8 mouse cellular contexts compared by ENCODE assay signal in genomic region chr8:83660545-83660944, GRCm38 (mm10). TPM values are rescaled to one million over a fixed set of nuclear protein-coding genes. Genes with fewer than 3 reads are reported as not detected.
DNase-seq lines count a peak whose midpoint lies in the region; ATAC-seq lines count a peak whose summit lies in the region.

No protein-coding gene starts in this region.

- 17% methylated on average over 7 of the region's 8 CpGs for WGBS in embryonic facial prominence, embryonic 14.5 days
- 6% methylated on average over 8 of the region's 8 CpGs for WGBS in hindbrain, embryonic 14.5 days

- no peaks in the 10 kb centered on the region for H3K27me3 ChIP-seq in embryonic facial prominence, embryonic 14.5 days (replicated peaks; ENCODE audit: control insufficient read depth, insufficient read depth, low read length)
- H3K27me3 ChIP-seq in hindbrain, embryonic 14.5 days (ENCODE audit: control insufficient read depth, insufficient read depth, low read length): no peaks in the 10 kb centered on the region

- H3K4me3 ChIP-seq in embryonic facial prominence, embryonic 14.5 days (ENCODE audit: low read depth, low read length): 0 out of 2 replicates have a peak overlapping the region, but pooled peaks have one; percentile 23
- H3K4me3 ChIP-seq in hindbrain, embryonic 14.5 days (replicated peaks; ENCODE audit: low read length): no peak overlapping the region

- H3K9ac ChIP-seq in embryonic facial prominence, embryonic 14.5 days (ENCODE audit: low read depth, low read length): peak overlapping the region; percentile 51
- peak overlapping the region; percentile 35; the same call in 1 of the 2 replicates for H3K9ac ChIP-seq in hindbrain, embryonic 14.5 days

- H3K36me3 ChIP-seq in embryonic facial prominence, embryonic 14.5 days (ENCODE audit: control insufficient read depth, insufficient read depth, low read length): peaks cover 32% of the 10 kb centered on the region
- H3K36me3 ChIP-seq in hindbrain, embryonic 14.5 days (replicated peaks; ENCODE audit: control insufficient read depth, insufficient read depth): peaks cover 16% of the 10 kb centered on the region

- no peak for ATAC-seq in embryonic facial prominence, embryonic 14.5 days (ENCODE audit: low read depth)
- ATAC-seq in hindbrain, embryonic 14.5 days (ENCODE audit: low FRiP score): 0 out of 2 replicates have a peak, but pooled peaks have one; percentile 19

- H3K9me3 ChIP-seq in embryonic facial prominence, embryonic 14.5 days (ENCODE audit: control insufficient read depth, low read length): no peaks in the 10 kb centered on the region
- H3K9me3 ChIP-seq in hindbrain, embryonic 14.5 days (ENCODE audit: control insufficient read depth, low read length): no peaks in the 10 kb centered on the region

- H3K4me2 ChIP-seq in embryonic facial prominence, embryonic 14.5 days (ENCODE audit: low read depth, low read length): peak overlapping the region; percentile 51
- peak overlapping the region; percentile 8; the same call in 1 of the 2 replicates for H3K4me2 ChIP-seq in hindbrain, embryonic 14.5 days (replicated peaks)

- DNase-seq in left cerebral cortex, adult 18-20 months (ENCODE audit: low spot score in 2 of 2): peak; percentile 52 to 61
- DNase-seq in left cerebral cortex, adult 8-10 months (ENCODE audit: low spot score in 2 of 2): no peak
- peak; percentile 45 for DNase-seq in embryonic facial prominence, embryonic 14.5 days (ENCODE audit: low spot score)
- no peak for DNase-seq in hindbrain, embryonic 14.5 days (ENCODE audit: low spot score)
- peak; percentile 3 for DNase-seq in naive thymus-derived CD4-positive, alpha-beta T cell, adult 2 months (ENCODE audit: low read depth)
- DNase-seq in thymus, postnatal 14 days: no peak
- no peak for DNase-seq in ovary, adult 18-20 months (ENCODE audit: low spot score)
- no peak for DNase-seq in cerebellum, postnatal 10 days

- peaks cover 38% of the 10 kb centered on the region for H3K4me1 ChIP-seq in embryonic facial prominence, embryonic 14.5 days (ENCODE audit: control insufficient read depth, insufficient read depth, low read length)
- H3K4me1 ChIP-seq in hindbrain, embryonic 14.5 days (replicated peaks; ENCODE audit: control insufficient read depth, insufficient read depth, low read length): peaks cover 12% of the 10 kb centered on the region

- peak overlapping the region; percentile 76 for H3K27ac ChIP-seq in embryonic facial prominence, embryonic 14.5 days (replicated peaks; ENCODE audit: low read depth, low read length)
- 0 out of 2 replicates have a peak overlapping the region, but pooled peaks have one; percentile 5 for H3K27ac ChIP-seq in hindbrain, embryonic 14.5 days

RNA-seq across cellular contexts. Expression of gene Ptger1, which starts 5.9 kb away (rescaled TPM):
- 1 to 10 TPM; 1.2 to 1.6 TPM for total RNA-seq in left cerebral cortex, adult 18-20 months (2021)
- total RNA-seq in left cerebral cortex, adult 8-10 months (2022): 1 to 10 TPM in 3 of 4 experiments, under 1 TPM in 1; 0.83 to 1.5 (median 1.3) TPM
- 1.0 and 1.2 TPM in 2 replicates for polyA plus RNA-seq in embryonic facial prominence, embryonic 14.5 days (2014; fragmentation: Nextera tagmentation; extraction: Ambion mirVana)
- 1.8 and 1.9 TPM in 2 replicates for polyA plus RNA-seq in hindbrain, embryonic 14.5 days (2014; fragmentation: Nextera tagmentation; extraction: Ambion mirVana)

RNA-seq across cellular contexts. Expression of gene Gipc1, which starts 8.1 kb away (rescaled TPM):
- total RNA-seq in left cerebral cortex, adult 18-20 months (2021): 10 to 100 TPM; 86.0 to 86.7 TPM
- 10 to 100 TPM; 72.9 to 74.5 (median 74.3) TPM for total RNA-seq in left cerebral cortex, adult 8-10 months (2022)
- polyA plus RNA-seq in embryonic facial prominence, embryonic 14.5 days (2014; fragmentation: Nextera tagmentation; extraction: Ambion mirVana): 107 and 131 TPM in 2 replicates
- 102 and 119 TPM in 2 replicates for polyA plus RNA-seq in hindbrain, embryonic 14.5 days (2014; fragmentation: Nextera tagmentation; extraction: Ambion mirVana)

RNA-seq across cellular contexts. Expression of gene Pkn1, which starts 38.4 kb away (rescaled TPM):
- 10 to 100 TPM; 53.9 to 65.2 TPM for total RNA-seq in left cerebral cortex, adult 18-20 months (2021)
- total RNA-seq in left cerebral cortex, adult 8-10 months (2022): 10 to 100 TPM; 52.2 to 66.2 (median 54.8) TPM
- 26.1 and 30.4 TPM in 2 replicates for polyA plus RNA-seq in embryonic facial prominence, embryonic 14.5 days (2014; fragmentation: Nextera tagmentation; extraction: Ambion mirVana)
- 30.2 and 30.4 TPM in 2 replicates for polyA plus RNA-seq in hindbrain, embryonic 14.5 days (2014; fragmentation: Nextera tagmentation; extraction: Ambion mirVana)

RNA-seq across cellular contexts. Expression of gene Dnajb1, which starts 52.6 kb away (rescaled TPM):
- total RNA-seq in left cerebral cortex, adult 18-20 months (2021): 10 to 100 TPM; 61.3 to 66.7 TPM
- total RNA-seq in left cerebral cortex, adult 8-10 months (2022): 10 to 100 TPM; 44.9 to 46.9 (median 45.6) TPM
- polyA plus RNA-seq in embryonic facial prominence, embryonic 14.5 days (2014; fragmentation: Nextera tagmentation; extraction: Ambion mirVana): 47.2 and 47.5 TPM in 2 replicates
- 45.8 and 47.8 TPM in 2 replicates for polyA plus RNA-seq in hindbrain, embryonic 14.5 days (2014; fragmentation: Nextera tagmentation; extraction: Ambion mirVana)

RNA-seq across cellular contexts. Expression of gene Tecr, which starts 52.8 kb away (rescaled TPM):
- 100 to 1,000 TPM; 600 to 661 TPM for total RNA-seq in left cerebral cortex, adult 18-20 months (2021)
- total RNA-seq in left cerebral cortex, adult 8-10 months (2022): 100 to 1,000 TPM; 638 to 678 (median 672) TPM
- polyA plus RNA-seq in embryonic facial prominence, embryonic 14.5 days (2014; fragmentation: Nextera tagmentation; extraction: Ambion mirVana): 497 and 529 TPM in 2 replicates
- polyA plus RNA-seq in hindbrain, embryonic 14.5 days (2014; fragmentation: Nextera tagmentation; extraction: Ambion mirVana): 1,444 and 1,536 TPM in 2 replicates

Comparison
In these comparisons a context has a peak if more than half of its experiments do, and no peak if none do; other contexts are left out.
1. DNase-seq: peak in left cerebral cortex, adult 18-20 months (2 of 2), embryonic facial prominence, embryonic 14.5 days (single experiment) and naive thymus-derived CD4-positive, alpha-beta T cell, adult 2 months (single experiment); none in left cerebral cortex, adult 8-10 months (0 of 2), hindbrain, embryonic 14.5 days (single experiment), thymus, postnatal 14 days (single experiment), ovary, adult 18-20 months (single experiment) and cerebellum, postnatal 10 days (0 of 2).